Mouse (Mus musculus) cerebellum, adult 2 months (tissue): ENCODE data around the gene Ppfibp2. TPM values are rescaled to one million over a fixed set of nuclear protein-coding genes. Genes with fewer than 3 reads are reported as not detected.

ENCODE experiments used
- DNase-seq, 2 experiments: peaks; one replicate each; pipeline ENCODE4 v3.0.0; 2021
- H3K27ac ChIP-seq: fragments of 200-500 bp; 2 replicates; pipeline ENCODE4 v1.5.1; 2012; ENCODE audit warnings: low read length, control low read depth, inconsistent platforms; ENCODE audit not compliant: insufficient read depth
- H3K27me3 ChIP-seq: fragments of 200-500 bp; 2 replicates; pipeline ENCODE4 v1.6.1; 2012; ENCODE audit warnings: inconsistent platforms, mild to moderate bottlenecking, low read length, moderate library complexity; ENCODE audit not compliant: control insufficient read depth, insufficient read depth
- H3K4me1 ChIP-seq: fragments of 200-500 bp; 2 replicates; pipeline ENCODE4 v1.6.1; 2011; ENCODE audit warnings: low read length; ENCODE audit not compliant: control insufficient read depth, insufficient read depth
- H3K4me3 ChIP-seq: fragments of 200-500 bp; replicated peaks from 2 replicates; pipeline ENCODE3; 2011; ENCODE audit warnings: mild to moderate bottlenecking, low read depth, low read length, control low read depth; ENCODE audit not compliant: insufficient read depth
- CTCF ChIP-seq: fragments of 200-500 bp; IDR thresholded peaks from 2 replicates; pipeline ENCODE4 v1.5.1; 2011; ENCODE audit warnings: low read depth, mild to moderate bottlenecking, control low read depth, low read length, moderate library complexity, borderline replicate concordance; ENCODE audit not compliant: insufficient read depth
- POLR2A ChIP-seq: fragments of 200-500 bp; IDR thresholded peaks from 2 replicates; pipeline ENCODE4 v1.6.1; 2011; ENCODE audit warnings: low read length, control low read depth, borderline replicate concordance; ENCODE audit not compliant: insufficient read depth
- WGBS: fragments of 180-500 bp; shearing (Covaris S2); methylation state at CpG from one replicate; pipeline ENCODE4 v1.1.7; 2018; 5-methylcytosine and 5-hydroxymethylcytosine counted together
- polyA plus RNA-seq: library from polyadenylated mRNA; depleted of rRNA; stranded (reverse); fragments of >200 nt; gene quantifications from 2 replicates; pipeline ENCODE4 v1.2.3, GENCODE M21; 2012

The Ppfibp2 gene
- polyA plus RNA-seq, 1 experiment: 12.5 TPM

DNA sequence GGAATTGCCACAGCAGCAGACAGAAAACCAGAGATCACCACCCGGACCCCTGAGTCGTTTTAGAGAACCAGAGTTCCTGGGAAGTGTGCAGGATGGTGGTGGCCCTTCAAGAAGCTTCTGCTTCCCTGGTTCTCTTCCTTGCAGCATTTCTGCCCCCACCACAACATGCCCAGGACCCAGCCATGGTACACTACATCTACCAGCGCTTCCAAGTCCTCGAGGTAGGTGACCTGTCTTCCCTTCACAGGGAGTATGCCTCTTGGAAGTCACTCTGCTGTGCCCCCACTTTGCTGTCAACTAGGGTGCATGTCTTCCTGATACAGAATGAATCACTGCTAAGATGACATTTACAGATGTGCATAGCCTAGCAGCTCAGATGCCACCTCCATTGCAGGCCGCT, 27.3 kb upstream of the Ppfibp2 start:
- 83% methylated on average over 5 of the region's 5 CpGs for WGBS
- H3K4me3 ChIP-seq: peak overlapping the region; percentile 37

DNA sequence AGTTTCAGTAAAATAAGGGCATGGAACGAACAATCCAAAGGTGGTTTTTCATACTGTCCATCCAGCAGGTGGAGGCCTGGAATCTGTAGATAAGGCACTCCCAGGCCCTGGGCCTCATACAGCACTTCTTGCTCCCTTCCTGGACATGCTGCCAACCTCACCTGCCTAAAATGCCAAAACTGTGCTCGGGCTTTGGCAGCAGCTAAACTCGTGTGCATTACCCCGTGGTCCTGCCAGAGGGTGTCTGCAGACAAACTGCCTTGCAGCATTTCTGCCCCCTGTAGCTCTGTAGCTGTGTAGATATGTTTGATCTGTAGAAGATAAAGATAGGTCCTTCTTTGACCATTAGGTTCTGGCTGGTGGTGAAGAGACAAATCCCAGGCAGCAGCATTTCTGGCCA, 26.0 kb upstream of the Ppfibp2 start:
- TF ChIP-seq CTCF (no peak), POLR2A (no peak)
- no peaks in the 10 kb centered on the region for H3K4me1 ChIP-seq
- 12% methylated on average over 4 of the region's 4 CpGs for WGBS
- DNase-seq: peak; percentile 29 to 42
- H3K27ac ChIP-seq: no peak overlapping the region
- no peak overlapping the region for H3K4me3 ChIP-seq
- H3K27me3 ChIP-seq: no peaks in the 10 kb centered on the region; the same call in 1 of the 2 replicates

More for the DNA sequence above, 27.3 kb upstream of the Ppfibp2 start:
- Histone ChIP-seq H3K27ac (peak overlapping the region; percentile 69; the same call in 1 of the 2 replicates), H3K4me1 (no peaks in the 10 kb centered on the region), H3K27me3 (no peaks in the 10 kb centered on the region; the same call in 1 of the 2 replicates)
- no peak for DNase-seq
- TF ChIP-seq POLR2A (no peak), CTCF (no peak)

DNA sequence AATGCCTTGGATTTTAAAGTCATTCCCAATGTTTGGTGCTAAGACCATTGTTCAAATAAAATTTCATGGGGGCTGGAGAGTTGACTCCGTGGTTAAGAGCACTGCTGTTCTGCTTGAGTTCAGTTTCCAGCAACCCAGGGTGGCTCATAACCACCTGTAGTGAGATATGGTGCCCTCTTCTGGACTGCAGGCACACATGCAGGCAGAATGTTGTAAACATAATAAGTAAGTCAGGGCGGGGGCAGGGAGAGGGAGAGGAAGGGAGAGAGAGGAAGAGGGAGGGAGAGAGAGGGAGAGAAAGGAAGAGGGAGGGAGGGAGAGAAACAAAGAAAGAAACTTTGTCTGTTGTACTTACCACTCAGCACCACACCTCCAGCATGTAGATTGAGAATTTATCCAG, 21.2 kb upstream of the Ppfibp2 start:
- TF ChIP-seq POLR2A (no peak), CTCF (no peak)
- H3K4me1 ChIP-seq: no peaks in the 10 kb centered on the region
- no peaks in the 10 kb centered on the region for H3K27me3 ChIP-seq
- no peak overlapping the region for H3K27ac ChIP-seq
- 74% methylated on average over 2 of the region's 2 CpGs for whole genome bisulfite sequencing
- DNase-seq: no peak
- no peak overlapping the region for H3K4me3 ChIP-seq

DNA sequence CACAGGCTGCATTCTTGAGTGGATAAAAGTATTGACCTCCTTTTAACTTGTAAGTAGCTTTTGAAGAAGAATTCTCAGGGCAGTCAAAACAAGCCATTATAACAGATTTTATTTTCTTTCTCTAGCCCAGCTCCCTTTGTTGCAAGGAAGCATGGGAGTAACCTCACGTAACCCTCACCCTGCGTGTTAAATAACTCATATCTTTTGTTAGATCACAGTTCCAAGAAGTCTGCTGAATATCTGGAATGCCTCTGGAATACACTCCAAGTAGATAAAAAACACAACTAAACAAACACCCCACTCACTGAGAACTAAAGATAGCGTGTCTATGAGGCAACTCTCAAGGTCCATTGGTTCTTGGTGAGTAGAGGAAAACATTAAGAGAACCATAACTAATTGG, 20.7 kb upstream of the Ppfibp2 start:
- TF ChIP-seq POLR2A (no peak), CTCF (no peak)
- WGBS: 84% methylated on average over 3 of the region's 3 CpGs
- no peaks in the 10 kb centered on the region for H3K27me3 ChIP-seq
- H3K4me3 ChIP-seq: no peak overlapping the region
- no peaks in the 10 kb centered on the region for H3K4me1 ChIP-seq
- no peak for DNase-seq
- H3K27ac ChIP-seq: no peak overlapping the region

DNA sequence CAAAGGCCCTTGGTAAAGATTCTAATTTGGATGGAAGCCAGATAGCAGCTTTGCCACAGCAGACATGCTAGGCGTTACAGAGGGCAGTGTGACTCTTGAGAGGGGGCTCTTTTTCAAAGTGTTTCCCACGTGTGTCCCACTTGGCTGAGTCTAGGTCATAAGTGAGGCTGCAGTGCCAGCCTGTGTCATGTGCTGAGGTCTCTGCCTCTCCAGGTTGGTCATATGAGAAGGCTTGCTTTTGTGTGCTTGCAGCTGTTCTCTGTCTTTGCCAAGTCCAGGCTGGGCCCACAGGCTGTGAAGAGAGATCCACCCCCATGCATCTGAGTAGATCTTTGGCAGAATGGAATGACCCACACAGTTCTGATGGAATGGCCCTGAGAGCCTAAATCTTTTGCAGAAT, 2.4 kb upstream of the Ppfibp2 start:
- Histone ChIP-seq H3K4me3 (no peak overlapping the region), H3K27ac (0 out of 2 replicates have a peak overlapping the region, but pooled peaks have one; percentile 17), H3K4me1 (no peaks in the 10 kb centered on the region), H3K27me3 (no peaks in the 10 kb centered on the region)
- 32% methylated on average over 2 of the region's 2 CpGs for WGBS
- peak; percentile 10 to 24 for DNase-seq
- no peak for TF ChIP-seq POLR2A
- no peak for TF ChIP-seq CTCF

DNA sequence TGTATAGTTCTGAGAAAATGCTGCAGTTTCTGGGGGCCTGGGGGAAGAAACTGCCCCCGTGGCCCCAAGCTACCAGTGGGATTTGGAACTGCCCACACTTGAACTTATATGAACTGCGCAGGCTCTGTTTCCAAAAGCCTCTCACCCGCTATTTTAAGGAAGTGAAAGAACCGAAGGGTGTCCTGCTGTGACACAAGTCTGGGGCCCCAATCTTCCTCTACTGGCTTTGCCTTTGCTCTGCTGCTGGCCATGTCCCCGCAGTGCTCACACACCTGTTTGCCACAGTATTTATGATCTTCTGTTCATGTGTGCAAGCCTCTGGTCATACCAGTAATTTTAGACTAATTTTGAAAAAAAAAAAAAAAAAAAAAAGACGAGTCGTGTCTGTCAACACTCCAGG, 1.1 kb upstream of the Ppfibp2 start:
- 42% methylated on average over 7 of the region's 7 CpGs for WGBS
- no peak for DNase-seq
- no peak overlapping the region for H3K4me3 ChIP-seq
- TF ChIP-seq CTCF: no peak
- no peak for TF ChIP-seq POLR2A
- no peaks in the 10 kb centered on the region for H3K4me1 ChIP-seq
- no peaks in the 10 kb centered on the region for H3K27me3 ChIP-seq
- H3K27ac ChIP-seq: no peak overlapping the region

DNA sequence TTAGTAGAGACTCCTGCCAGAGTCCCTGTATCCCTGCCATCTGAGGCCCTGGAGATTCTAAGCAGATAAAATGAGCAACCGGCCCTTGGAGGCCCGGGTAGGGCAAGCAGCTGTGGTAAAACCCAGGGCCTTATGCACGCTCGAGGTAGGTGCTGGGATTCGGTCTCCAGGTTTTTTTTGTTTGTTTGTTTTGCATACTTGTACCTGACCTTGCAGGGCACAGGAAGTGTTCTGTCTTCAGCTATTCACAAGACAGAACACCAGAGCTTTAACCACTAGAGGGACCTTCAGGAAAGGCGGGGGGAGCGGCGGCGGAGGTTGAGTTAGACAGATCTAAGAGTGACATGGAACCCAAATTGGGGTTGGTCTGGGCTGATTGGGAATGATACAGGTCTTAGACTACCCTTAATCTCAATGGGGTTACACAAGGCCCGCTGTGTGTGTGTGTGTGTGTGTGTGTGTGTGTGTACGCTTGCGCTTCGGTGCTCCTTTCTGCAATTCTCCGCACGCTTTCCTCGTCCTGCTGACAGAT, 616 bp upstream of the Ppfibp2 start:
- no peaks in the 10 kb centered on the region for H3K4me1 ChIP-seq
- H3K27ac ChIP-seq: no peak overlapping the region
- peak overlapping the region; percentile 68 for H3K4me3 ChIP-seq
- peak; percentile 37 to 48 for DNase-seq
- TF ChIP-seq POLR2A (no peak), CTCF (no peak)
- no peaks in the 10 kb centered on the region for H3K27me3 ChIP-seq
- 4% methylated on average over 16 of the region's 16 CpGs for WGBS

DNA sequence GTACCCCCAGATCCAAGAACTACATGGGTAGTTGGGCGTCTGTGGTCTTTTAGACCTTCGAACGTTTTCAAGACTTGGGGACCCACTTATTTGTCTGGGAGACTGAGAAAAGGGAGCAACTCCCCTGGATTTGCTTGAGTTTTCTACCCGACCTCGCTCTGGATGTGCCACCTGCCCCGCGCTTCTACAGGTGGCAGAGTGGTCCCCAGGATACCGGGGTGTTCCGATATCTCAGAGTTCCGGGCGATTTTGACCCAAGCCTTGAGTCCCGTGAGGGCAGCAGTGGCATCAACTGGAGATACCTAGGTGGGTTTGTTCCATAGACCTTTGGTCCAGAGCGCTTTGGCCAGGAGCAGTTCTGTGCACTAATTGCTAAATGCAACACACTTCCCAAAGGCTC, 419 bp downstream of the Ppfibp2 start:
- 17% methylated on average over 13 of the region's 13 CpGs for WGBS
- Histone ChIP-seq H3K4me1 (no peaks in the 10 kb centered on the region), H3K27ac (no peak overlapping the region), H3K4me3 (peak overlapping the region; percentile 68), H3K27me3 (no peaks in the 10 kb centered on the region)
- TF ChIP-seq POLR2A: no peak
- TF ChIP-seq CTCF: no peak
- DNase-seq: no peak

DNA sequence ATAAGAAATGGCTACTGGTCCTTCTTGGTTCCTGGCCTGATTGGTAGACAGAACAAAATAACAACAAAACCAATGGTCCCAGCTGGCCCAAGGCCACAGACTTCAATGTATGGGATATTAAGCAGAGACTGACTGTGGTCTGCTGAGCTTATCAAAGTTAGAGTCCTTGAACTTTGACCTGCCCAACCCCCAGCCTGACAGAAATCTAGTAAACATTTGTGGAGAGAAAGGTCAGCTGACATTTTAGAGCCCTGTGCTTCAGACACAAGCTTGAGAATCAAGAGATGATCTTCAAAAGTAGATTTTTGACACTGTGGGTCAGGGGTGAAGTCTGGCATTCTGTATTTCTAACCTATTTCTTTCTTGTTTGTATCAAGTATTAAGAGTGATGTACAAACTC, 1.7 kb downstream of the Ppfibp2 start:
- Histone ChIP-seq H3K4me3 (no peak overlapping the region), H3K27ac (no peak overlapping the region), H3K27me3 (no peaks in the 10 kb centered on the region), H3K4me1 (no peaks in the 10 kb centered on the region)
- DNase-seq: no peak
- TF ChIP-seq POLR2A (no peak), CTCF (no peak)
